Mouse (Mus musculus) ES-Bruce4 (cell line): ENCODE measurements around the gene Chst10.

Experiments used
- CTCF ChIP-seq: IDR thresholded peaks from one replicate; pipeline ENCODE4 v1.8.1; 2011; ENCODE audit warnings: low read depth, low read length
- EP300 ChIP-seq: IDR thresholded peaks from 2 replicates; pipeline ENCODE4 v1.6.1; 2011; ENCODE audit warnings: low read depth, low read length; ENCODE audit not compliant: insufficient read depth

- TF ChIP-seq EP300 (no peak), CTCF (no peak)
These were observed 33.6 kb downstream of the Chst10 start for GRCm38 (mm10) chr1:38864341-38864740.
